Mouse (Mus musculus) heart, embryonic 12.5 days (tissue): ENCODE results near the gene Hcfc1r1. TPM values are rescaled to one million over a fixed set of nuclear protein-coding genes. Genes with fewer than 3 reads are reported as not detected.
A peak's percentile ranks its signal among the peaks of the same experiment; 100 is the strongest.

ENCODE experiments used
- ATAC-seq: fragments of 200-750 bp; cut with Nextera tagmentation; 2 replicates; pipeline ENCODE4 v1.8.0; 2017; ENCODE audit warnings: moderate TSS enrichment, moderate library complexity; ENCODE audit not compliant: insufficient number of reproducible peaks, low FRiP score
- H3K27ac ChIP-seq: fragments of 300-500 bp; sonication (generic); 2 replicates; pipeline ENCODE4 v1.5.1; 2016; ENCODE audit warnings: mild to moderate bottlenecking, moderate library complexity; ENCODE audit not compliant: poor library complexity, severe bottlenecking
- H3K27me3 ChIP-seq: fragments of 300-500 bp; sonication (generic); replicated peaks from 2 replicates; pipeline ENCODE4 v1.6.1; 2016; ENCODE audit warnings: mild to moderate bottlenecking, moderate library complexity
- H3K36me3 ChIP-seq: fragments of 300-500 bp; sonication (generic); 2 replicates; pipeline ENCODE4 v1.6.1; 2016; ENCODE audit warnings: mild to moderate bottlenecking, moderate library complexity
- H3K4me1 ChIP-seq: fragments of 300-500 bp; sonication (generic); replicated peaks from 2 replicates; pipeline ENCODE4 v1.6.1; 2016; ENCODE audit warnings: mild to moderate bottlenecking
- H3K4me2 ChIP-seq: fragments of 300-500 bp; sonication (generic); 2 replicates; pipeline ENCODE4 v1.6.1; 2016; ENCODE audit warnings: mild to moderate bottlenecking, moderate library complexity
- H3K4me3 ChIP-seq: fragments of 300-500 bp; sonication (generic); 2 replicates; pipeline ENCODE4 v1.5.1; 2016; ENCODE audit warnings: mild to moderate bottlenecking
- H3K9ac ChIP-seq: fragments of 300-500 bp; sonication (generic); 2 replicates; pipeline ENCODE4 v1.6.1; 2016; ENCODE audit warnings: mild to moderate bottlenecking, moderate library complexity
- H3K9me3 ChIP-seq: fragments of 300-500 bp; sonication (generic); replicated peaks from 2 replicates; pipeline ENCODE4 v1.6.1; 2016; ENCODE audit warnings: mild to moderate bottlenecking, moderate library complexity
- WGBS: fragments of 180-500 bp; shearing (Covaris S2); methylation state at CpG from one replicate; pipeline ENCODE4 v1.1.7; 2016; 5-methylcytosine and 5-hydroxymethylcytosine counted together
- polyA plus RNA-seq: library from polyadenylated mRNA; unstranded; fragments of >200 nt; fragmentation: Nextera tagmentation; extraction: Ambion mirVana; gene quantifications from 2 replicates; pipeline ENCODE4 v1.2.1, GENCODE M21; 2016

Hcfc1r1 gene
- polyA plus RNA-seq, 1 experiment from 2014 or later, result 337 TPM

DNA sequence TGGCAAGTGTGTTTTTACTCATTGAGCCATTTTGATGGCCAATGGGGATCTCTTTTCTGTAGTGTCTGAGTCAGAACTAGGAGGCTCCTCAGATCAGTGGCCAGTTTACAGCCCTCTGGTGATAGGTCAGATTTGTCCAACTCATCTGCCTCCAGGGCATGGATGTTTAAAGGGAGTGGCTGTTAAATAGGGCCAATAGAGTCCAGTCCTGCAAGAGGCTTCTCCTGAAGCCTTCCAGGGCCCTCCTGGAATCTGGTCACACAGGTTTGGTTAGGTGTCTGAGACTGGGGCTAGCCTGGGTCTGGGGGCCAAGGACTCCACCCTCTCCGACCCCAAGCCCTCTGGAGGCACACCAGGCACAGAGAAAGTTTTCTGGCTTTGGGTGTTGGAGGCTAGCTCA is 21.1 kb downstream of the Hcfc1r1 start:
- no peak overlapping the region for H3K4me3 ChIP-seq
- no peak overlapping the region for H3K27ac ChIP-seq
- no peak for ATAC-seq
- no peak overlapping the region for H3K4me2 ChIP-seq
- no peaks in the 10 kb centered on the region for H3K36me3 ChIP-seq
- peaks cover 59% of the 10 kb centered on the region for H3K27me3 ChIP-seq
- no peaks in the 10 kb centered on the region for H3K9me3 ChIP-seq
- 68% methylated on average over 1 of the region's 1 CpGs for WGBS
- H3K4me1 ChIP-seq, result 0 out of 2 replicates have a peak, but pooled peaks cover 3% of the 10 kb centered on the region
- no peak overlapping the region for H3K9ac ChIP-seq

DNA sequence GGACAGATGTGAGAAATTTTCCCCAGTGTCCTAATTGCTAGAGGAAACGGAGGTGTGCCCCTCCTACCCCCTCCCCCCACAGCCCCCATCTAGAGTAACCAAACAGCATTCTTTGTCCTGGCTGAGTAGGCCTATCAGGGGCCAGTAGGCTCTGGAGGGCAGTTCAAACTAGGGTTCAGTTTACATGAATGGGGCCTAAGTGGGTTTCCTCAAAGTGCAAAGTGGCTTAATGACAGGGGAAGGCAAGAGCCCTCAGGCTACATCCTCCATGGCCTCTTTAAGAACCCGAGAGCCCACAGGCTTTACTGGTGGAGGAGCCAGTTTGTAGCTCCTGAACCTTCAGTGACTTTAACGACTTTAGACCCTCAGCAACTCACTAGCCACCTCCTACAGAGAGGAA is 22.4 kb downstream of the Hcfc1r1 start:
- H3K4me1 ChIP-seq, result 0 out of 2 replicates have a peak, but pooled peaks cover 3% of the 10 kb centered on the region
- no peaks in the 10 kb centered on the region for H3K9me3 ChIP-seq
- 27% methylated on average over 3 of the region's 3 CpGs for WGBS
- H3K4me2 ChIP-seq, result no peak overlapping the region
- H3K36me3 ChIP-seq, result no peaks in the 10 kb centered on the region
- H3K27ac ChIP-seq, result no peak overlapping the region
- H3K4me3 ChIP-seq, result no peak overlapping the region
- H3K27me3 ChIP-seq, result peaks cover 67% of the 10 kb centered on the region
- ATAC-seq, result no peak
- H3K9ac ChIP-seq, result no peak overlapping the region

DNA sequence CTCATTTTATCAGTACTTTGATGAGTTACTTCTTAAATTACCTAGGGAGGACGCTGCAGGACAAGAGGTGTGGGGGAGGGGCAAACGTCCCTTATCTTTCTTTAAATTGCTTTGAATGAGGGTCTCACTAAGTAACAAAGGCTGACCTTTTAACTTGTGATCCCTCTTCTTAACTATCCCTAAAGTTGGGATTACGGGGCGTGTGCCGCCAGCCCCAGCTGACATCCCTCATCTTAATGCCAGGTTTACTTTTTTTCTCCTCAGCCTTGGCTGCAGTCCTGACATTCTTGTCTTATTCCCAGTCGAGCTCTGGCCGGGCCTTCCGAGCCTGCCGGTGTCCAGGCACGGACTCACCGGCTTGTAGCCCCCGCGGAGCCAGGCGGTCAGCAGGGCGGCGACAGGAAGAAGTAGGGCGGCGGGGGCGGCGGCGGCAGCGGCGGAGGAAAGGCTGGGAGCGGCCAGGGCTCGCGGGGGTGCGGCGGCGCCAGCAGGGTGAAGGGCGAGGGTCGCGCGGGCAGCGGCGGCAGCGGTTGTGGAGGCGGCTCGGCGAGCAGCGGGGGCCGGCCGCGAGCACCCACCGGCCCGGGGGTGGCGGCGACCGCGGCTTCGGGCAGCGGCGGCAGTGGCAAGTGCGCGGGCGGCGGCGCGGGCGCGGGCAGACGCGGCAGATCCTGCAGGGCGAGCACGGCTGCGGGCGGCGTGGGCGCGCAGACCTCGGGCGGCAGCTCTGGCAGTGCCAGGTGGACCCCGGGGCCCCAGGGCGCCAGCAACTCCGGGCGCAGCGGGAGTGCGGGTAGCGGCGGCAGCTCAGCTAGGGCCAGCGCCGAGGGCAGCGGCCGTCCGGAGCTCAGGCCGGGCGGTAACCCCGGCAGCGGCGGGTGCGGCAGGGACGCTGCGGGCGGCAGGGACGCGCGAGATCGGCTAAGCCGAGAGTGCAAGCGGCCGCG is 26.0 kb downstream of the Hcfc1r1 start:
- peak; percentile 22 for ATAC-seq
- 0 out of 2 replicates have a peak, but pooled peaks cover 3% of the 10 kb centered on the region for H3K4me1 ChIP-seq
- H3K4me3 ChIP-seq, result peak overlapping the region; percentile 76
- no peaks in the 10 kb centered on the region for H3K9me3 ChIP-seq
- H3K9ac ChIP-seq, result peak overlapping the region; percentile 70
- H3K27me3 ChIP-seq, result peaks cover 68% of the 10 kb centered on the region
- no peaks in the 10 kb centered on the region for H3K36me3 ChIP-seq
- H3K27ac ChIP-seq, result no peak overlapping the region
- WGBS, result 2% methylated on average over 92 of the region's 101 CpGs
- H3K4me2 ChIP-seq, result peak overlapping the region; percentile 100

DNA sequence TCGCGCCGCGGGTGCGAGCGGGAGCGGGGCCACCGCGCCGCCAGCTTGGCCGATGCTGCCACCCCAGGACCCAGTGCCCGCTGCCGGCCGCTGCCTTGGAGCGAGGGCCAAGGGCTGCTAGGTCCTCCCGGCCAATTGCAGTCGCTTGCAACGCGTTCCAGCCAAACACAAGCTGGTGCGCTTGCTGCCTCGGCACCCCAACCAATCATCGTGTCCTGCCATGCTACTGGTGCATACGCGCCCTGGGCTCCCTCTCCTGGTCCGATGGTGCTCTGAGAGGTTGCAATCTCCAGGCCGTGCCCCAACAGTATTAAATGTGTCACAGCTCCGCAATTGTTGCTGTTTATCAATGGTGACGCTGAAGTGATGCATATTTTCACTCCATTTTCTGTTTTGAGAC is 26.7 kb downstream of the Hcfc1r1 start:
- Histone ChIP-seq H3K27me3 (peaks cover 65% of the 10 kb centered on the region), H3K27ac (no peak overlapping the region)

DNA sequence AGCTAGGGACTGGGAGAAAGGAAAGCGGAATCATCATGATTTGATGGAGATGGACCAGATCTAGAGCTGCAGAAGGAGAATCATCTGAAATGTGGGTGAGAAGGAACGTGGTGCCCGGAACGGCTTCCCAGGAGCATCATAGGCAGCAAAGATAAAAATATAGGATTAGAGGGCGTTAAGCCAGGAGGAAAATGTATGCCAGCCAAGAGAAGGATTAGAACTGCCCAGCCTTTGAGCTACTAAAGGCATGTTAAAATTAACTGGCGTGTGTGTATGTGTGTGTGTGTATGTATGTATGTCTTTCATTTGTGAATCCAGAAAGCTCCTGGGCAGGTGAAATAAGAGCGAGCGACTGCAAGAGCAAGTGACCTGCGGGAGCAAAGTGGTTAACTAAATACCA is 29.9 kb downstream of the Hcfc1r1 start:
- no peak for ATAC-seq
- Histone ChIP-seq H3K27ac (no peak overlapping the region), H3K4me1 (0 out of 2 replicates have a peak, but pooled peaks cover 3% of the 10 kb centered on the region), H3K36me3 (no peaks in the 10 kb centered on the region), H3K4me2 (no peak overlapping the region), H3K9ac (no peak overlapping the region), H3K27me3 (peaks cover 68% of the 10 kb centered on the region), H3K4me3 (no peak overlapping the region), H3K9me3 (no peaks in the 10 kb centered on the region)
- 80% methylated on average over 9 of the region's 9 CpGs for WGBS

More for the DNA sequence above, 26.7 kb downstream of the Hcfc1r1 start:
- Histone ChIP-seq H3K9ac (peak overlapping the region; percentile 70), H3K36me3 (no peaks in the 10 kb centered on the region), H3K9me3 (no peaks in the 10 kb centered on the region), H3K4me1 (0 out of 2 replicates have a peak, but pooled peaks cover 3% of the 10 kb centered on the region), H3K4me3 (peak overlapping the region; percentile 76), H3K4me2 (peak overlapping the region; percentile 100)
- WGBS, result 0% methylated on average over 28 of the region's 28 CpGs
- peak; percentile 92 for ATAC-seq

DNA sequence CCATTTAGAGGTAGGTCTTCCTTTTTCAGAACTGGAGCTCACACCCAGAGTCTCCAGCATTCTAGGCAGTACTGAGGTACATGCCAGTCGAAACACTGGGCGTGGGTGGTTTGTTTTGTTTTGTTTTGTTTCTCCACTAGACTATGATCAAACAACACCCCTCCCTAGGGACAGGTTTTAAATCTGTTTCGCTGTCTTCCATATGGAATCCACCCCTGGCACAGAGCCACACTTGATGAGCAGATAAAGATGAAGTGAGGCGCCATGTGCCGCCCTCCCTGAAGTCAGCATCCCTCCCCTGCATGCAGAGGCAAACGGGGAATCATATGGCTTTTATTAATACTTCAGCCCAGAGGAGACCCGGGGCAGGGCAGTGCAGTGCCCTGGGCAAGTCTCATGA is 31.3 kb downstream of the Hcfc1r1 start:
- 55% methylated on average over 7 of the region's 7 CpGs for WGBS
- H3K27me3 ChIP-seq, result peaks cover 60% of the 10 kb centered on the region
- ATAC-seq, result no peak

DNA sequence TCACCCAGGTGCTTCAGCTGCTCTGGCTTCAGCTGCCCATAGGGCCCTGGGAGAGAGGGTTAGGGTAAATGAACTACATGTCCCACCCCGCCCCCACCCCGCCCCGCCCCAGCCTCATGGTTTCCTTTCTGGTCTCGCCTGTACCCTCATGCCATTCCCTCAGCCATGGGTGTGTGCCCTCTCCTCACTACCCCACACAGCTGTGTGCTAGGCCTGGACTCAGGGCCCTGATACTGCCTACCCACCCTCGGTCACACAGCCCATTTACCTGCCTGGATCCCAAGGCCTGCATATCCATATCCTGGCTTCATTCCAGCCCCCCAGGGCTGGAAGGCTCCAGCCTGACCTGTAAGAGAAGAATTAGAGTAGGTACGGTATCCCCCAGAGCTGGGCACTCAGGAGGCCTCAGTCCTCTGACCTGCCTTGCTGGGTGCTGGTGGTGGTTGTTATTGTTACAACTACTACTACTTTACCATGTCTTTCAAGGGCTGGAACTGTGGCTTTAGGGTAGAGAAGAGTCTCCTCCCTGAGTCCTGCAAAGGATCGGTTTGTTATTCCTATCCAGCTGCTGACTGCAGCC is 32.2 kb downstream of the Hcfc1r1 start:
- H3K27me3 ChIP-seq, result peaks cover 63% of the 10 kb centered on the region
- ATAC-seq, result no peak
- no peak overlapping the region for H3K4me3 ChIP-seq
- no peak overlapping the region for H3K27ac ChIP-seq
- H3K36me3 ChIP-seq, result no peaks in the 10 kb centered on the region
- H3K9me3 ChIP-seq, result no peaks in the 10 kb centered on the region
- no peaks in the 10 kb centered on the region for H3K4me1 ChIP-seq
- no peak overlapping the region for H3K4me2 ChIP-seq
- no peak overlapping the region for H3K9ac ChIP-seq
- WGBS, result 65% methylated on average over 7 of the region's 7 CpGs

More for the DNA sequence above, 31.3 kb downstream of the Hcfc1r1 start:
- H3K9ac ChIP-seq, result no peak overlapping the region
- H3K36me3 ChIP-seq, result no peaks in the 10 kb centered on the region
- H3K4me3 ChIP-seq, result no peak overlapping the region
- no peak overlapping the region for H3K4me2 ChIP-seq
- no peak overlapping the region for H3K27ac ChIP-seq
- no peaks in the 10 kb centered on the region for H3K9me3 ChIP-seq
- no peaks in the 10 kb centered on the region for H3K4me1 ChIP-seq

DNA sequence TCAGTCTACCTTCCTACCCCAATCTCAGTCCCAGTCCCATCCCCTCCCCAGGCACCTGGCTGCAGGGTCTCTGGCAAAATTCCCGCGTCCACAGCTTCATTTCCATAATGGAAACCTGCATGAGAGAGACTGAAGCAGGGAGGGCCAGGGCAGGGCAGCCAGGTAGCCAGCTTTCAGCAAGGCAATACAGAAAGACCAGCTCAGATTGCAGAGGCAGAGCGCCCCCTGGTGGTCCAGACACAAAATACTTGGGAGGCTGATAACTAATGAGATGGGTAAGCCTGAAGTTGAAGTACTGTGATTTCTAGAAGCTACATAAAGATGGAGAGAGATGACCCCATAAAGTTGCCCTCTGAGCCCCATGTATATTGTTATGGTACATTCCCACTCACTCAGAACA is 32.8 kb downstream of the Hcfc1r1 start:
- H3K27me3 ChIP-seq, result peaks cover 63% of the 10 kb centered on the region
- 0% methylated on average over 3 of the region's 3 CpGs for WGBS
- no peak for ATAC-seq
- H3K27ac ChIP-seq, result no peak overlapping the region
- H3K9me3 ChIP-seq, result no peaks in the 10 kb centered on the region
- no peak overlapping the region for H3K4me3 ChIP-seq
- no peak overlapping the region for H3K4me2 ChIP-seq
- H3K9ac ChIP-seq, result no peak overlapping the region
- H3K4me1 ChIP-seq, result no peaks in the 10 kb centered on the region
- H3K36me3 ChIP-seq, result no peaks in the 10 kb centered on the region

DNA sequence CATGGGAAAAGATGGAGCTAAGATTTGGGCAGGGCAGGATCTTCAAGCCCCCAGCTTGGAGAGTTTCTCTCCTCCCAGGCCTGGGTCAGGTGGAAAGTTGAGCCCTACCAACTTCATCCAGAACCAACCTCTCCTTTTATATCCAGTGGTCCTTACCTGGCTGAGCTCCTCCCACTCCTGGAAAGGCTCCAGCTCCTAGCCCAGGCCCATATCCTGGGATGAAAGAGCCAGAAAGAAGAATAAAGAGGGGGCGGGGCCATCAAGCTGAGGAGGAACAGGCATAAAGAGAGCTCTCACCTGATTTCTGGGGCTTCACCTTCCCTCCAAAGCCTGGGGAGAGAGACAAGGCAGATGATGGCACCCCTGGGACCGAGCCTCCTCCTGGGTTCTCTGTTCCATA is 43.6 kb downstream of the Hcfc1r1 start:
- H3K4me1 ChIP-seq, result no peaks in the 10 kb centered on the region
- H3K9me3 ChIP-seq, result no peaks in the 10 kb centered on the region
- H3K27ac ChIP-seq, result no peak overlapping the region
- H3K36me3 ChIP-seq, result no peaks in the 10 kb centered on the region
- H3K9ac ChIP-seq, result no peak overlapping the region
- 58% methylated on average over 2 of the region's 2 CpGs for WGBS
- no peak overlapping the region for H3K4me3 ChIP-seq
- no peak for ATAC-seq
- no peak overlapping the region for H3K4me2 ChIP-seq
- peaks cover 38% of the 10 kb centered on the region for H3K27me3 ChIP-seq

DNA sequence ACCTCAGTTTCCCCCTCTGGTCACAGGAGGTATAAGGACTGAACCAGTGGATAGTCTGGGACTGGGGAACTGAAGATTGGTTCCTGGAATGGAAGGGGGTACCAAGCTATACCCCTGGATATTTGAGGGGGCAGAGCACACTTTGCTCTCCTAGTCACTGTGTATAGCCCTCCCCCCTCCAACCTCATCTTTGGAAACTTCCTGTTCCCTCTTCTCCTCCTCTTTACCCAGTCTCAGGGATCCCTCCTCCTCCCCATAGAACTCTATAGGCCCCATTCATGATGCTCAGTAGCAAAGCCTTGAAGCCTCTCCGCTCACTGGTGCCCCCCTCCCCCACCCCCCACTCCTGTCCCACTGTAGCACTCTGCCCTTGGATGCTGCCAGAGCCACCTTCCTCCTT is 46.1 kb downstream of the Hcfc1r1 start:
- Histone ChIP-seq H3K4me2 (no peak overlapping the region), H3K4me3 (no peak overlapping the region), H3K9me3 (no peaks in the 10 kb centered on the region), H3K4me1 (no peaks in the 10 kb centered on the region), H3K27me3 (peaks cover 34% of the 10 kb centered on the region), H3K9ac (no peak overlapping the region), H3K27ac (no peak overlapping the region), H3K36me3 (no peaks in the 10 kb centered on the region)
- WGBS, result 37% methylated on average over 1 of the region's 1 CpGs
- ATAC-seq, result no peak

DNA sequence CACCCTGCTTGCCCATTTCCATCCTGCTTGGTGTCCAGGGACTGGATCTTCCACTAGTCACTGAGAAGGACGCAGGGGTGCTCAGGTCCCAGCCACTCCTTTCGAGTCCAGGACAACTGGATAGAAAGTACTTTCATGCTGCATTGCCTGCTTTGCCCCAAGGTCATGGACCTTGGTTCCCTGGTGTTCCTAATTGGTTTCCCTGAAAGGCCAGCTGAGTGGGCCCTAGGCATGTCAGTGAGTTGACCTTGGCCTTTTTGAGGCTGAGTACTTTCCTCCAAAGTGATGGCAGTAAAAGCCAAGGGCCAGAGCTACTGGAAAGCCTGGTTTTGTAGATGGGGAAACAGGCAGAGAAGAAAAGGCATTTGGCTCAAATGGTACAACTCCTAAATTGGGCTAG is 48.5 kb downstream of the Hcfc1r1 start:
- no peak overlapping the region for H3K9ac ChIP-seq
- H3K4me3 ChIP-seq, result no peak overlapping the region
- no peak for ATAC-seq
- no peak overlapping the region for H3K4me2 ChIP-seq
- H3K4me1 ChIP-seq, result peaks cover 5% of the 10 kb centered on the region
- H3K27ac ChIP-seq, result no peak overlapping the region
- H3K27me3 ChIP-seq, result peaks cover 32% of the 10 kb centered on the region
- no peaks in the 10 kb centered on the region for H3K36me3 ChIP-seq
- WGBS, result 81% methylated on average over 2 of the region's 2 CpGs
- no peaks in the 10 kb centered on the region for H3K9me3 ChIP-seq
